Mouse (Mus musculus): ENCODE results near the gene Sorcs2.
A peak's percentile ranks its signal among the peaks of the same experiment; 100 is the strongest.

DNA sequence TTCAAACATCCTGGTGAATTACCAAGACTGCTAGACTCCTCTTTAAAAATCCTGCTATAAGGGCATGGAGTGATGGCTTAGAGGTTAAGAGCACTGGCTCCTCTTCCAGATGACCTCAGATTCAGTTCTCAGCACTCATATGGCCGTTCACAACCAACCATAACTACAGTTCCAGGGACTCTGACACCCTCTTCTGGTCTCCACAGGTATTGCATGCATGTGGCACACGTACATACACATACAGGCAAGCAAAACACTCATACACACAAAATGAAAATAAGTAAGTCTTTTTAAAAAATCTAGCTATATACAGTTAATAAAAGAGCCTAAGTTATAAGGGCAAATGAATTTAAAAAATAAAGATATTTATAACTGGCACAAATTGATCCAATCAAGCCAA, 294.5 kb downstream of the Sorcs2 start:
- TF ChIP-seq CTCF (IDR thresholded peaks at IDR 0.05; ENCODE audit: low read depth) (peak; percentile 43), EP300 (optimal IDR thresholded peaks at IDR 0.05) (no peak)

All from stomach, postnatal 0 days (tissue).